Mouse (Mus musculus): ENCODE data around the gene 9530077C05Rik. TPM values are rescaled to one million over a fixed set of nuclear protein-coding genes. Genes with fewer than 3 reads are reported as not detected.

9530077C05Rik gene
- polyA plus RNA-seq, 1 experiment from 2014 or later: 9.5 TPM

DNA sequence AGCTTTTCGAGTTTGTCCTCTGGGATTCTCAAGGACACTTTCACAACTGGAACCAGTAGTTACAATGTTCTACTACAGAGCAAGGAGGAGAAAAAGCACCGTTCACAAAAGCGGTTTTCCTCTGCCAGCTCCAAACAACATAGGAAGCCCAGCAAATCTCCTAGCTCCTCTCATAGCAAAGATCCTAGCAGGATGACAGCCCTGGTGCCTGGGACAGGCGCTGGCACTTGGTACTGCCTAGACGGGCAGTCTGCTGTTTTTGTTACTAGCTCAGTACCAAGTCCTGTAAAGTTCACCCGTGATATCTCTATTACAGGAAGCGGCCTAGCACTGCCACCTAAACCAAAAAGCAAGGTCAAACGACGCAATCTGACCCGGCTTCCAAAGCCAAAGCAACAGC lies 12.9 kb downstream of the 9530077C05Rik start:
- WGBS: 85% methylated on average over 10 of the region's 10 CpGs
- Histone ChIP-seq H3K4me1 (peaks cover 30% of the 10 kb centered on the region), H3K4me3 (no peak overlapping the region), H3K27me3 (ENCODE audit: low read depth, poor library complexity, severe bottlenecking) (no peaks in the 10 kb centered on the region), H3K27ac (replicated peaks) (no peak overlapping the region), H3K36me3 (no peaks in the 10 kb centered on the region), H3K9me3 (replicated peaks) (no peaks in the 10 kb centered on the region)
- DNase-seq (ENCODE audit: low spot score): no peak

DNA sequence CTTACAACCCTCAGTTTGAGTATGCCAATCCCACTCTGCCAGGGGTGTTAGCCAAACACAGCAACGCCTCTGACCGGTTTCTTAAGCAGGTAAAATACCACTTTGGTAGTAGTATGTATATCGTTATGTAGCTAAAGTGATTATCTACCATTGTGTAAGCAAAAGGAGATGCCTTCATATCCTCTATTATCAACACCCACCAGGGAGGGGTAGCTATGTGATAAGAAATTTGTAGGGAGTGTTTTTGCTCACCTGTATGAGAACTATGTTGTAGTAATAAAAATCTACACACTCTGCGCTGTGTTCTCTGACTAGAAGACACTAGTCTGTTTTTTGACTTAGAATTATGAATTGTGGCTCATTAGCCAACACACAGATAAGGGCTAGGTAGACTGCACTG lies 13.4 kb downstream of the 9530077C05Rik start:
- Histone ChIP-seq H3K27me3 (ENCODE audit: low read depth, poor library complexity, severe bottlenecking) (no peaks in the 10 kb centered on the region), H3K4me3 (no peak overlapping the region), H3K27ac (replicated peaks) (no peak overlapping the region), H3K9me3 (replicated peaks) (no peaks in the 10 kb centered on the region), H3K36me3 (no peaks in the 10 kb centered on the region), H3K4me1 (peaks cover 34% of the 10 kb centered on the region)
- 95% methylated on average over 4 of the region's 4 CpGs for WGBS
- no peak for DNase-seq (ENCODE audit: low spot score)

DNA sequence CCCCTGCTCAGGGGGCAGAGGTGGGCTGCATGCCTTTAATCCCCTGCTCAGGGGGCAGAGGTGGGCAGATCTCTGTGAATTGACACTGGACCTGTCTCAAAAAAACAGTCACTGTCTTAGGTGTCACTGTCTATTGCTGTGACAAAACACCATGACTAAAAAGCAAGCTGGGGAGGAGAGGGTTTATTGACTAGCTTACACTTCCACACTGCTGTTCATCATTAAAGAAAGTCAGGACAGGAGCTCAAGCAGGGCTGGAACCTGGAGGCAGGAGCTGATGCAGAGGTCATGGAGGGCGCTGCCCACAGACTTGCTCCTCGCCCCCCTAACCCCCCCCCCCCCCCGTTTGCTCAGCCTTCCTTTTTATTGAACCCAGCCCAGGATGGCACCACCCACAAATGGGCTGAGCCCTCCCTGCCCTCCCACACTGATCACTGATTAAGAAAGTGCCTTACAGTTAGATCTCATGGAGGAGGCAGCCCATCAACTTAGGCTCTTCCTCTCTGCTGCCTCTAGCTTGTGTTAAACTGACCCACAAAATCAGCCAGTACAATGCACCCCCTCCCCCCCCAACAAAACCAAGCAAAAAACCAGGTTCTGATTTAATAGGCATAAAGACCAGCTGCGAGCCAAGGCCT lies 16.8 kb downstream of the 9530077C05Rik start:
- H3K27ac ChIP-seq (replicated peaks): no peak overlapping the region
- no peak overlapping the region for H3K4me3 ChIP-seq
- peaks cover 25% of the 10 kb centered on the region for H3K4me1 ChIP-seq
- H3K27me3 ChIP-seq (ENCODE audit: low read depth, poor library complexity, severe bottlenecking): no peaks in the 10 kb centered on the region
- no peak for DNase-seq (ENCODE audit: low spot score)
- 39% methylated on average over 4 of the region's 4 CpGs for WGBS
- no peaks in the 10 kb centered on the region for H3K36me3 ChIP-seq
- H3K9me3 ChIP-seq (replicated peaks): no peaks in the 10 kb centered on the region

DNA sequence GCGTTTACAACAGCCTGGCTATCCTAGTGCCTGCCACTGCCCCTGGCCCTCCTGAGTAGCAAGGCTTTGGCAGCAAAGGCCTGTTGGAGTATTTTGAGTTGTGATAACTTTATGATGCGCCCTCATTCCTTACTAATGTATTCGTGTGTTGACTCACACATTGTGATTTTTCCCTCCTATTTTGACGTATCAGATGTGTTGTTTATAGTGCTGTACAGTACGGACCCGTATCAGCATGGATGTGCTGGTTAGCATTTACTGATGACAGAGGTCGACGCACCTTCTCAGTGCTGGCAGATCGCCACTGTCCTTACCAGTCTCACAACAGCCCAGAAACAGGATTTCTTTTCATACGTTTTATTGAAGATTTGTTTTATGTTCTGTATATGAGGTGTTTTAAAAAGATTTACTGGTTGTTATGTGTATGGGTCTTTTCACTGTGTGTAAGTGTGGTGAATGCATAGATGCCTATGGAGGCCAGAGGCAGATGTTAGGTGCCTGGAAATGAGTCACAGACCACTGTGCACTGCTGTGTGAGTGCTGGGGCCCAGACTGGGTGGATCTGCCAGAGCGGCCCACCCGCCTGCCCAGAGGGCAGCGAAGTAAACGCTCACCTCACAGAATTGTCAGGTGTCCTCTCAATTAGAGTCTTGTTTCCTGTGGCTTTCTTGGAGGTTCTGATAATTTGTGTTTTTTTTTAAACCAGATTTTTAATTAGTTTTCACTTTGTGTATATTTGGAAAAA lies 17.5 kb downstream of the 9530077C05Rik start:
- H3K4me1 ChIP-seq: peaks cover 25% of the 10 kb centered on the region
- no peaks in the 10 kb centered on the region for H3K36me3 ChIP-seq
- no peak overlapping the region for H3K27ac ChIP-seq (replicated peaks)
- no peaks in the 10 kb centered on the region for H3K27me3 ChIP-seq (ENCODE audit: low read depth, poor library complexity, severe bottlenecking)
- 87% methylated on average over 14 of the region's 14 CpGs for WGBS
- H3K4me3 ChIP-seq: no peak overlapping the region
- H3K9me3 ChIP-seq (replicated peaks): no peaks in the 10 kb centered on the region
- DNase-seq (ENCODE audit: low spot score): no peak

DNA sequence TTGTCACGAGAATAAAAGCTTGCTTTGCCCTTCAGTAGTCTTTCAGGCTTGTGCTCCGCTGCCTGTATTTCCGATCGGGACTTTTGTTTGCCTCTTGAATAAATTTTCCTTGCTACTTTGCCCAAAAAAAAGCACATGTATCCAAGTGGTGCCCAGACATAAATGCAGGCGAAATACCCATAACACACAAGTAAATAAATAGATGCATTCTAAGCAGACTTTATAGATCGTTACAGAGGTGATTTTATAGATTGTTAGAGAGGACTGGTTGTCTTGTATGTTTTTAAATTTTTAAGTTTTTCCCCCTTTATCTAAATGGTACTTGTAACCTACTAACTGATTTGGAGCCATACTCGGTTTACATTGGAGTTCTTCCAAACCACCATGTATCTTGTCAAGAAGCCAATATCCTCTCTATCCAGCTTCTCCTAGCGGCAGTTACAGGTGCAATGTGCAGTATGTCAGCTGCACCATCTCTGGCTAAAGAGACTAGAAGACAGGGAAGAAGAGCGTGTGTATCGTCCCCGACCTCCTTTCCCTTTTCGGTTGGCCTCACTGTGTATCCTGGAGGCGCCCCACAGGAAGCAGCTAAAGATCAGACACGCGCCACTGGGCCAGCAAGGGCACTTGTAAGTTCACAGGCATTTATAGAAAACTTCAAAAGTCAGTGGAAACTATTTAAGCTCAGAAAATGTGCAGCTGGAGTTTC lies 18.4 kb downstream of the 9530077C05Rik start:
- Histone ChIP-seq H3K27ac (replicated peaks) (no peak overlapping the region), H3K4me1 (peaks cover 25% of the 10 kb centered on the region), H3K9me3 (replicated peaks) (no peaks in the 10 kb centered on the region), H3K27me3 (ENCODE audit: low read depth, poor library complexity, severe bottlenecking) (no peaks in the 10 kb centered on the region), H3K36me3 (0 out of 2 replicates have a peak, but pooled peaks cover 4% of the 10 kb centered on the region), H3K4me3 (no peak overlapping the region)
- 69% methylated on average over 15 of the region's 15 CpGs for WGBS
- no peak for DNase-seq (ENCODE audit: low spot score)

DNA sequence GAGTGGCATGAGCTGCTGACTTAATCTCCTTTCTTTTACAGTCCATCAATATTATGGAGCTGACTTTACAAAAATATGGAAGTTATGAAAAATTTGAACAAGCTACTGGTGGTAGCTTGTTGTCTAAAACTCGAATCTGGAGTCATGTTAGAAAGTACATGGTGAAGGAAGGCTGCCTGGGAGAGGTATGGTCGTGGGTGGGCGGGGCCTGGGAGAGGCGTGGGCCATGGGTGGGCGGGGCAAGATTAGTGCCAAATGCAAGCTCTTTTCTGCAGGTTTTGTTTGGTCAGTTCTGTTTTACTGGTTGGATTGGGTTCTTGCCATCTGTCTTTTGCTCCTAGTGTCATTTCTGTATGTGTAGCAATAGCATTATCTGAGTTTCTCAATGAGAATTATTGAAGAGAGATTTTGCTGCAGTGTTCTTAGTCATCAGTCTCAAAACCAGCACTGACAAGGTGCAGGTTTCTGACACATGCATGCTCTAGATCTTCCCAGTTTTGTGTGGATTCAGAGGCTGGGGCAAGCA lies 19.1 kb downstream of the 9530077C05Rik start:
- H3K27ac ChIP-seq (replicated peaks): no peak overlapping the region
- H3K4me1 ChIP-seq: peaks cover 25% of the 10 kb centered on the region
- H3K4me3 ChIP-seq: no peak overlapping the region
- no peaks in the 10 kb centered on the region for H3K9me3 ChIP-seq (replicated peaks)
- H3K27me3 ChIP-seq (ENCODE audit: low read depth, poor library complexity, severe bottlenecking): no peaks in the 10 kb centered on the region
- 0 out of 2 replicates have a peak, but pooled peaks cover 4% of the 10 kb centered on the region for H3K36me3 ChIP-seq
- DNase-seq (ENCODE audit: low spot score): no peak
- WGBS: 51% methylated on average over 5 of the region's 5 CpGs

DNA sequence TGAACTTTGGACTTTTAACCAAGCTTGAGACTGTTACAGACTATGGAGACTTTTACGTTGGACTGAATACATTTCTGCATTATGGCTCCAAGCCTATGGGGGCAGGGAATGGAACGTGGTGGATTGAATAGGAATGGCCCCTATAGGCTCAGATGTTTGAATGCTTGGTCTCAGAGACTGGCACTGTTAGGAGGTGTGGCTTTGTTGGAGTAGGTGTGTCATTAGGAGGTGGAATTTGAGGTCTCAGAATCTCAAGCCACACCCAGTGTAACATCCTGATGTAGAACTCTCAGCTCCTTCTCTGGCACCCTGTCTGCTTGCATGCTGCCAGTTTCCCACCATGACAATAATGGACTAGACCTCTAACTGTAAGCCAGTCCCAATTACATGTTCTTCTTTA lies 21.9 kb downstream of the 9530077C05Rik start:
- 81% methylated on average over 2 of the region's 2 CpGs for WGBS
- no peak for DNase-seq (ENCODE audit: low spot score)
- H3K27me3 ChIP-seq (ENCODE audit: low read depth, poor library complexity, severe bottlenecking): no peaks in the 10 kb centered on the region

DNA sequence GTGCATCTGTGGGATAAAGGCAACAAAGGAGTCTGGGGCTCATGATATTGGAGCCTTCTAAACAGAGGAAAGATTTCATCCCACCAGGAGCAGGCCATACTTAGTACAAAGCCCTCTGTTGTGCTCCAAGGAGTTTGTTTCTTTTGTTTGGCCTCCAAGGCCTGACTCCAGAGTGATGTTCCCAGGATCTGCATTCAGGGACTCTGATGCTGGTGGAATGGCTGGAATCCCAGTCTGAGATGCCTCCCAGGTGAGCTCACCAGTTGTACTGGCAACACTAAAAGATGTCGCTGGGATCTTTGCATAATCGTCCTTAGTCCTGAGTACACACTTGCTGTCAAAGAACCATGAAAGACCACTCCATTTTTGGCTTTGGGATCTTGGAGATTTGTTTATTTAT lies 22.8 kb downstream of the 9530077C05Rik start:
- no peak overlapping the region for H3K27ac ChIP-seq (replicated peaks)
- 0 out of 2 replicates have a peak, but pooled peaks cover 8% of the 10 kb centered on the region for H3K36me3 ChIP-seq
- 93% methylated on average over 2 of the region's 2 CpGs for WGBS
- H3K27me3 ChIP-seq (ENCODE audit: low read depth, poor library complexity, severe bottlenecking): no peaks in the 10 kb centered on the region
- H3K4me3 ChIP-seq: no peak overlapping the region
- H3K4me1 ChIP-seq: peaks cover 10% of the 10 kb centered on the region
- no peak for DNase-seq (ENCODE audit: low spot score)
- no peaks in the 10 kb centered on the region for H3K9me3 ChIP-seq (replicated peaks)

More for the DNA sequence above, 21.9 kb downstream of the 9530077C05Rik start:
- Histone ChIP-seq H3K36me3 (0 out of 2 replicates have a peak, but pooled peaks cover 8% of the 10 kb centered on the region), H3K9me3 (replicated peaks) (no peaks in the 10 kb centered on the region), H3K4me1 (peaks cover 19% of the 10 kb centered on the region), H3K27ac (replicated peaks) (no peak overlapping the region), H3K4me3 (no peak overlapping the region)

DNA sequence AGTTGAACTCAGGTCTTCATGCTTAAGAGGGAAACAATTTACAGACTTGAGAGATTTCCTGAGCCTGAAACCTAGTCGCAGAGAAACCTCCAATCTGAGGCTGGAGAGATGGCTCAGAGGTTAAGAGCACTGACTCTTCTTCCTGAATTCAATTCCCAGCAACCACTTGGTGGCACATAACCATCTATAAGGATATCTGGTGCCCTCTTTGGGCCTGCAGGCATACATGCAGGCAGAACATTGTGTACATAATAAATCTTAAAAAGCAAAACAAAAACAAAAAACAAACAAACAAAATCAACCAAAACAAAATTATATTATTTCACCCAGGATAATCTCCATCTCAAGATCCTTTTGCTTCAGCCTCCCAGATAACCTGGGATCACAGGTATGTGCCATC lies 27.5 kb downstream of the 9530077C05Rik start:
- peaks cover 20% of the 10 kb centered on the region for H3K36me3 ChIP-seq
- WGBS: 59% methylated on average over 1 of the region's 1 CpGs

DNA sequence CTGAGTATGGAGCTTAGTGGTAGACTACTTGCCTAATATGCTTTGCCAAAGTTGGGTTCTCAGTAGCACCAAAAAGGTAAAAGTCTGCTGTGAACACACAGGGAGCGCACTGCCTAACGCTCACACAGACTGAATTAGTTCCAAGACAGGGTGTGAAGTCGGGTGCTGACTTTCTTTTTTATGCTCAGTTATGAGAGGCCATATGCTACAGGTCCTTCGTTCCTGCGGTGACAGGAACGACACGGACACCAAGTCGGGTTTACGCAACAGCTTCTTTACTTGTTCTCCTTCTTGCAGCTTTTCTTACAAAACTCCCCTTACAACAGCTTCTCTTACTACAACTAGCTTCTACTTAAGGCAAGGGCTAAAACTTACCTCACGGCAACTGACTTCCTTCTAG lies 31.8 kb downstream of the 9530077C05Rik start:
- 95% methylated on average over 10 of the region's 10 CpGs for WGBS
- DNase-seq (ENCODE audit: low spot score): no peak
- no peaks in the 10 kb centered on the region for H3K27me3 ChIP-seq (ENCODE audit: low read depth, poor library complexity, severe bottlenecking)
- H3K9me3 ChIP-seq (replicated peaks): no peaks in the 10 kb centered on the region
- H3K4me3 ChIP-seq: no peak overlapping the region
- H3K36me3 ChIP-seq: peaks cover 36% of the 10 kb centered on the region
- no peak overlapping the region for H3K27ac ChIP-seq (replicated peaks)
- H3K4me1 ChIP-seq: no peaks in the 10 kb centered on the region

More for the DNA sequence above, 27.5 kb downstream of the 9530077C05Rik start:
- no peak for DNase-seq (ENCODE audit: low spot score)
- no peak overlapping the region for H3K27ac ChIP-seq (replicated peaks)
- no peaks in the 10 kb centered on the region for H3K4me1 ChIP-seq
- H3K9me3 ChIP-seq (replicated peaks): no peaks in the 10 kb centered on the region
- H3K27me3 ChIP-seq (ENCODE audit: low read depth, poor library complexity, severe bottlenecking): no peaks in the 10 kb centered on the region
- H3K4me3 ChIP-seq: no peak overlapping the region

DNA sequence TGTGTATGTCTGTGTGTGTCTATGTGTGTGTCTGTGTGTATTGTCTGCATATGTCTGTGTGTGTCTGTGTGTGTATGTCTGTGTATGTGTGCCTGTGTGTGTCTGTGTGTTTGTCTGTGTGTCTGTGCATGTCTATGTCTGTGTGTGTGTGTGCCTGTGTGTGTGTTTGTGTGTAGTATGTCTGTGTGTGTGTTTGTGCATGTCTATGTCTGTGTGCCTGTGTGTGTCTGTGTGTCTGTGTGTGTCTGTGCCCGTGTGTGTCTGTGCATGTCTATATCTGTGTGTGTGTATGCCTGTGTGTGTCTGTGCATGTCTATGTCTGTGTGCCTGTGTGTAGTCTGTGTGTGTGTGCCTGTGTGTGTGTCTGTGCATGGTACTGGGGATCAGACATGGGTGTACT lies 33.8 kb downstream of the 9530077C05Rik start:
- Histone ChIP-seq H3K27me3 (ENCODE audit: low read depth, poor library complexity, severe bottlenecking) (no peaks in the 10 kb centered on the region), H3K36me3 (peaks cover 55% of the 10 kb centered on the region), H3K4me3 (no peak overlapping the region), H3K4me1 (no peaks in the 10 kb centered on the region), H3K9me3 (replicated peaks) (no peaks in the 10 kb centered on the region), H3K27ac (replicated peaks) (no peak overlapping the region)
- 93% methylated on average over 1 of the region's 1 CpGs for WGBS
- DNase-seq (ENCODE audit: low spot score): no peak

DNA sequence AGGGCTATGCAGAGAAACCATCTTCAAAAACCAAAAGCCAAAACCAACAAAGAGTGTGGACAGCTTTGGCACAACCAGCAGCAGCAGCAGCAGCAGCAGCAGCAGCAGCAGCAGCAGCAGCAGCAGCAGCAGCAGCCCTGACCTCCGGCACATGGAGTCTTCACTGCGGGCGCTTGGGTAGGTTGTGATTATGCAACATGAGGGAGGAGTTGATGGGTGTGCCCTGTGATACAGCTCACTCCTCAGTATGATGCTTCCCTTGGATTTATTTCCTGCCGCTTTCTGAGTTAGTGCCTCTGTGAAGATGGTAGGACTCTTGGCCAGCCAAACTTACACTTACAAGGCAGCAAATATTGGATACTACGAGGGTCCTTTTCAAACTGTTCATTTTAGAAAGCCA lies 35.9 kb downstream of the 9530077C05Rik start:
- no peaks in the 10 kb centered on the region for H3K27me3 ChIP-seq (ENCODE audit: low read depth, poor library complexity, severe bottlenecking)
- WGBS: 92% methylated on average over 5 of the region's 5 CpGs
- DNase-seq (ENCODE audit: low spot score): no peak
- H3K27ac ChIP-seq (replicated peaks): no peak overlapping the region
- peaks cover 65% of the 10 kb centered on the region for H3K36me3 ChIP-seq
- no peak overlapping the region for H3K4me3 ChIP-seq
- H3K4me1 ChIP-seq: no peaks in the 10 kb centered on the region
- no peaks in the 10 kb centered on the region for H3K9me3 ChIP-seq (replicated peaks)
